Mouse (Mus musculus): ENCODE data around the gene Ednra.

- peak; percentile 31 for TF ChIP-seq CTCF (IDR thresholded peaks at IDR 0.05; ENCODE audit: low read depth)
- TF ChIP-seq EP300 (IDR thresholded peaks at IDR 0.05; ENCODE audit: low read depth), result no peak
Observed at GRCm38 (mm10) chr8:77773256-77773655, 49.0 kb upstream of the Ednra start.
